Mouse (Mus musculus) liver, embryonic 12.5 days (tissue): ENCODE data around the gene Gfod2. TPM values are rescaled to one million over a fixed set of nuclear protein-coding genes. Genes with fewer than 3 reads are reported as not detected.

ENCODE experiments used
- ATAC-seq: fragments of 200-750 bp; cut with Nextera tagmentation; 2 replicates; pipeline ENCODE4 v1.8.0; 2017; ENCODE audit warnings: moderate number of reproducible peaks, mild to moderate bottlenecking, moderate library complexity
- H3K27ac ChIP-seq: fragments of 300-500 bp; sonication (generic); 2 replicates; pipeline ENCODE4 v1.5.1; 2016; ENCODE audit warnings: mild to moderate bottlenecking
- H3K27me3 ChIP-seq: fragments of 300-500 bp; sonication (generic); replicated peaks from 2 replicates; pipeline ENCODE4 v1.6.1; 2016; ENCODE audit warnings: mild to moderate bottlenecking, moderate library complexity
- H3K36me3 ChIP-seq: fragments of 300-500 bp; sonication (generic); 2 replicates; pipeline ENCODE4 v1.6.1; 2016; ENCODE audit warnings: mild to moderate bottlenecking, moderate library complexity
- H3K4me1 ChIP-seq: fragments of 300-500 bp; sonication (generic); 2 replicates; pipeline ENCODE4 v1.6.1; 2016
- H3K4me2 ChIP-seq: fragments of 300-500 bp; sonication (generic); 2 replicates; pipeline ENCODE4 v1.6.1; 2016; ENCODE audit warnings: mild to moderate bottlenecking, moderate library complexity
- H3K4me3 ChIP-seq: fragments of 300-500 bp; sonication (generic); 2 replicates; pipeline ENCODE4 v1.5.1; 2016; ENCODE audit warnings: mild to moderate bottlenecking, moderate library complexity
- H3K9ac ChIP-seq: fragments of 300-500 bp; sonication (generic); 2 replicates; pipeline ENCODE4 v1.6.1; 2016; ENCODE audit warnings: mild to moderate bottlenecking, moderate library complexity
- H3K9me3 ChIP-seq: fragments of 300-500 bp; sonication (generic); replicated peaks from 2 replicates; pipeline ENCODE4 v1.6.1; 2016; ENCODE audit warnings: mild to moderate bottlenecking, moderate library complexity
- WGBS: fragments of 180-500 bp; shearing (Covaris S2); methylation state at CpG from one replicate; pipeline ENCODE4 v1.1.7; 2016; ENCODE audit not compliant: insufficient replicate concordance; 5-methylcytosine and 5-hydroxymethylcytosine counted together
- polyA plus RNA-seq: library from polyadenylated mRNA; unstranded; fragments of >200 nt; fragmentation: Nextera tagmentation; extraction: Ambion mirVana; gene quantifications from 2 replicates; pipeline ENCODE4 v1.2.1, GENCODE M21; 2016

The Gfod2 gene
- polyA plus RNA-seq, 1 experiment from 2014 or later = 5.1 TPM

- peak overlapping the region; percentile 77 for H3K9ac ChIP-seq
- no peak for ATAC-seq
- peaks cover 48% of the 10 kb centered on the region for H3K36me3 ChIP-seq
Measured at GRCm38 (mm10) chr8:105699488-105700215, 58.8 kb downstream of the Gfod2 start.

GRCm38 (mm10) chr8:105698734-105699133 lies 59.7 kb downstream of the Gfod2 start:
- Histone ChIP-seq H3K4me1 (peaks cover 50% of the 10 kb centered on the region), H3K27me3 (peaks cover 20% of the 10 kb centered on the region), H3K4me2 (no peak overlapping the region), H3K9me3 (no peaks in the 10 kb centered on the region), H3K9ac (no peak overlapping the region), H3K27ac (no peak overlapping the region), H3K36me3 (peaks cover 40% of the 10 kb centered on the region), H3K4me3 (no peak overlapping the region)
- ATAC-seq = no peak
- 84% methylated on average over 5 of the region's 5 CpGs for WGBS

More at GRCm38 (mm10) chr8:105699488-105700215, 58.8 kb downstream of the Gfod2 start:
- H3K27me3 ChIP-seq = peaks cover 10% of the 10 kb centered on the region; the same call in 1 of the 2 replicates
- WGBS = 82% methylated on average over 11 of the region's 11 CpGs
- no peaks in the 10 kb centered on the region for H3K9me3 ChIP-seq
- peak overlapping the region; percentile 82 for H3K4me2 ChIP-seq
- peaks cover 40% of the 10 kb centered on the region for H3K4me1 ChIP-seq
- H3K27ac ChIP-seq = no peak overlapping the region
- peak overlapping the region; percentile 78 for H3K4me3 ChIP-seq

- no peak overlapping the region for H3K4me3 ChIP-seq
- no peaks in the 10 kb centered on the region for H3K9me3 ChIP-seq
- no peak overlapping the region for H3K27ac ChIP-seq
- 85% methylated on average over 17 of the region's 17 CpGs for WGBS
- no peak overlapping the region for H3K9ac ChIP-seq
- peaks cover 46% of the 10 kb centered on the region for H3K4me1 ChIP-seq
- peaks cover 21% of the 10 kb centered on the region for H3K27me3 ChIP-seq
- peaks cover 25% of the 10 kb centered on the region for H3K36me3 ChIP-seq
- ATAC-seq = no peak
- no peak overlapping the region for H3K4me2 ChIP-seq
Measured at GRCm38 (mm10) chr8:105697196-105697780, 61.2 kb downstream of the Gfod2 start.

GRCm38 (mm10) chr8:105695080-105695780 lies 63.2 kb downstream of the Gfod2 start:
- 72% methylated on average over 30 of the region's 30 CpGs for WGBS
- Histone ChIP-seq H3K27me3 (peaks cover 21% of the 10 kb centered on the region), H3K27ac (no peak overlapping the region), H3K36me3 (peaks cover 25% of the 10 kb centered on the region), H3K9ac (no peak overlapping the region), H3K9me3 (no peaks in the 10 kb centered on the region), H3K4me3 (no peak overlapping the region), H3K4me1 (peaks cover 35% of the 10 kb centered on the region), H3K4me2 (no peak overlapping the region)
- no peak for ATAC-seq

- Histone ChIP-seq H3K9me3 (no peaks in the 10 kb centered on the region), H3K4me1 (peaks cover 26% of the 10 kb centered on the region), H3K36me3 (peaks cover 25% of the 10 kb centered on the region), H3K27me3 (peaks cover 21% of the 10 kb centered on the region), H3K9ac (peak overlapping the region; percentile 37; the same call in 1 of the 2 replicates), H3K4me2 (peak overlapping the region; percentile 85), H3K27ac (no peak overlapping the region), H3K4me3 (peak overlapping the region; percentile 49)
- WGBS = 23% methylated on average over 40 of the region's 40 CpGs
- no peak for ATAC-seq
Measured at GRCm38 (mm10) chr8:105694051-105694799, 64.2 kb downstream of the Gfod2 start.

- Histone ChIP-seq H3K36me3 (peaks cover 23% of the 10 kb centered on the region), H3K4me1 (peaks cover 26% of the 10 kb centered on the region), H3K4me3 (peak overlapping the region; percentile 49), H3K9me3 (no peaks in the 10 kb centered on the region), H3K27me3 (peaks cover 24% of the 10 kb centered on the region), H3K27ac (no peak overlapping the region), H3K9ac (peak overlapping the region; percentile 37; the same call in 1 of the 2 replicates), H3K4me2 (peak overlapping the region; percentile 85)
- peak; percentile 60 for ATAC-seq
- WGBS = 6% methylated on average over 28 of the region's 30 CpGs
Measured at GRCm38 (mm10) chr8:105693648-105694047, 64.8 kb downstream of the Gfod2 start.

GRCm38 (mm10) chr8:105692449-105693182 lies 65.8 kb downstream of the Gfod2 start:
- Histone ChIP-seq H3K4me3 (no peak overlapping the region), H3K27me3 (peaks cover 25% of the 10 kb centered on the region), H3K4me2 (no peak overlapping the region), H3K9ac (no peak overlapping the region), H3K27ac (no peak overlapping the region), H3K9me3 (no peaks in the 10 kb centered on the region), H3K36me3 (peaks cover 12% of the 10 kb centered on the region), H3K4me1 (peaks cover 30% of the 10 kb centered on the region)
- 80% methylated on average over 11 of the region's 11 CpGs for WGBS
- ATAC-seq = no peak

- WGBS = 68% methylated on average over 14 of the region's 14 CpGs
- Histone ChIP-seq H3K4me1 (peaks cover 22% of the 10 kb centered on the region), H3K9me3 (no peaks in the 10 kb centered on the region), H3K9ac (no peak overlapping the region), H3K27ac (no peak overlapping the region), H3K27me3 (peaks cover 25% of the 10 kb centered on the region), H3K4me2 (no peak overlapping the region), H3K36me3 (no peaks in the 10 kb centered on the region), H3K4me3 (no peak overlapping the region)
- no peak for ATAC-seq
Measured at GRCm38 (mm10) chr8:105690978-105691377, 67.5 kb downstream of the Gfod2 start.

- Histone ChIP-seq H3K36me3 (no peaks in the 10 kb centered on the region), H3K9me3 (no peaks in the 10 kb centered on the region), H3K4me2 (no peak overlapping the region), H3K4me1 (peaks cover 27% of the 10 kb centered on the region), H3K4me3 (no peak overlapping the region), H3K9ac (no peak overlapping the region), H3K27me3 (peaks cover 17% of the 10 kb centered on the region), H3K27ac (no peak overlapping the region)
- 82% methylated on average over 9 of the region's 9 CpGs for WGBS
- no peak for ATAC-seq
Measured at GRCm38 (mm10) chr8:105689983-105690360, 68.5 kb downstream of the Gfod2 start.

- ATAC-seq = no peak
- Histone ChIP-seq H3K9me3 (no peaks in the 10 kb centered on the region), H3K36me3 (peaks cover 2% of the 10 kb centered on the region), H3K4me3 (no peak overlapping the region), H3K27ac (no peak overlapping the region), H3K27me3 (peaks cover 12% of the 10 kb centered on the region), H3K9ac (no peak overlapping the region), H3K4me1 (peaks cover 23% of the 10 kb centered on the region), H3K4me2 (no peak overlapping the region)
- WGBS = 64% methylated on average over 35 of the region's 35 CpGs
Measured at GRCm38 (mm10) chr8:105689256-105689982, 69.0 kb downstream of the Gfod2 start.
